Mouse (Mus musculus) cerebellum, adult 2 months (tissue): Measurements from ENCODE around the gene Psors1c2.

Source experiments
- CTCF ChIP-seq: fragments of 200-500 bp; IDR thresholded peaks from 2 replicates; pipeline ENCODE4 v1.5.1; 2011; ENCODE audit warnings: low read depth, mild to moderate bottlenecking, control low read depth, low read length, moderate library complexity, borderline replicate concordance; ENCODE audit not compliant: insufficient read depth
- POLR2A ChIP-seq: fragments of 200-500 bp; IDR thresholded peaks from 2 replicates; pipeline ENCODE4 v1.6.1; 2011; ENCODE audit warnings: low read length, control low read depth, borderline replicate concordance; ENCODE audit not compliant: insufficient read depth

- TF ChIP-seq CTCF (peak; percentile 96), POLR2A (no peak)
Measured at GRCm38 (mm10) chr17:35578211-35578610, 45.2 kb downstream of the Psors1c2 start.
